Mouse (Mus musculus): ENCODE measurements around the gene Tmbim4.

GRCm38 (mm10) chr10:120191165-120191564 is 10.2 kb upstream of the Tmbim4 start:
- TF ChIP-seq CTCF (IDR thresholded peaks at IDR 0.05; ENCODE audit: low read depth) (no peak), EP300 (IDR thresholded peaks at IDR 0.05; ENCODE audit: low read depth) (no peak)
